ENCODE assay signal across 8 mouse cellular contexts in genomic region chr3:87982836-87983601, GRCm38 (mm10). TPM values are rescaled to one million over a fixed set of nuclear protein-coding genes. Genes with fewer than 3 reads are reported as not detected.
DNase-seq lines count a peak whose midpoint lies in the region; ATAC-seq and TF ChIP-seq lines count a peak whose summit lies in the region.

No protein-coding gene starts in this region.

- H3K36me3 ChIP-seq in heart, adult 2 months (ENCODE audit: control insufficient read depth, insufficient read depth, low read length), result no peaks in the 10 kb centered on the region
- no peaks in the 10 kb centered on the region for H3K36me3 ChIP-seq in kidney, adult 2 months (ENCODE audit: control insufficient read depth, insufficient read depth, low read length)
- no peaks in the 10 kb centered on the region for H3K36me3 ChIP-seq in lung, embryonic 15.5 days
- H3K36me3 ChIP-seq in stomach, embryonic 15.5 days, result no peaks in the 10 kb centered on the region

- peak; percentile 69 for DNase-seq in 416B (ENCODE audit: low read depth)
- peak; percentile 74 for DNase-seq in brain, embryonic 14.5 days (ENCODE audit: low read depth)
- DNase-seq in heart, adult 2 months, result peak; percentile 64 to 82
- DNase-seq in kidney, adult 2 months, result peak; percentile 86
- DNase-seq in left cerebral cortex, postnatal 36 days (ENCODE audit: low spot score in 2 of 2), result no peak
- DNase-seq in thymus, adult 18-20 months, result no peak

- H3K9ac ChIP-seq in heart, adult 2 months (ENCODE audit: low read depth, low read length), result peak overlapping the region; percentile 45
- H3K9ac ChIP-seq in lung, embryonic 15.5 days, result peak overlapping the region; percentile 38
- no peak overlapping the region for H3K9ac ChIP-seq in stomach, embryonic 15.5 days

- H3K27ac ChIP-seq in heart, adult 2 months, result peak overlapping the region; percentile 97
- peak overlapping the region; percentile 66 for H3K27ac ChIP-seq in kidney, adult 2 months (ENCODE audit: insufficient read depth, low read depth, low read length)
- H3K27ac ChIP-seq in lung, embryonic 15.5 days, result peak overlapping the region; percentile 98
- peak overlapping the region; percentile 95 for H3K27ac ChIP-seq in stomach, embryonic 15.5 days

- peaks cover 45% of the 10 kb centered on the region for H3K4me1 ChIP-seq in heart, adult 2 months (ENCODE audit: control insufficient read depth, insufficient read depth, low read length)
- 0 out of 2 replicates have a peak, but pooled peaks cover 12% of the 10 kb centered on the region for H3K4me1 ChIP-seq in kidney, adult 2 months (ENCODE audit: control insufficient read depth, insufficient read depth, low read length)
- H3K4me1 ChIP-seq in lung, embryonic 15.5 days, result peaks cover 74% of the 10 kb centered on the region
- peaks cover 61% of the 10 kb centered on the region for H3K4me1 ChIP-seq in stomach, embryonic 15.5 days

- H3K27me3 ChIP-seq in heart, adult 2 months (ENCODE audit: control insufficient read depth, insufficient read depth, low read length), result no peaks in the 10 kb centered on the region
- H3K27me3 ChIP-seq in kidney, adult 2 months (replicated peaks; ENCODE audit: control insufficient read depth, insufficient read depth, low read length), result no peaks in the 10 kb centered on the region
- no peaks in the 10 kb centered on the region for H3K27me3 ChIP-seq in lung, embryonic 15.5 days
- no peaks in the 10 kb centered on the region; the same call in 1 of the 2 replicates for H3K27me3 ChIP-seq in stomach, embryonic 15.5 days (replicated peaks)

- H3K4me2 ChIP-seq in lung, embryonic 15.5 days, result peak overlapping the region; percentile 52
- H3K4me2 ChIP-seq in stomach, embryonic 15.5 days, result peak overlapping the region; percentile 44

- TF ChIP-seq POLR2A in brain, embryonic 14.5 days (IDR thresholded peaks at IDR 0.05; ENCODE audit: borderline replicate concordance, extremely low read depth, insufficient read depth, insufficient read length, poor library complexity, severe bottlenecking), result no peak
- 0 out of 2 replicates have a peak, but pooled peaks have one; percentile 19 for TF ChIP-seq POLR2A in heart, adult 2 months (IDR thresholded peaks at IDR 0.05; ENCODE audit: insufficient read depth, low read depth, low read length)
- no peak for TF ChIP-seq POLR2A in kidney, adult 2 months (IDR thresholded peaks at IDR 0.05; ENCODE audit: low read depth, low read length)

- intact Hi-C loops in heart, adult 2 months (cut with DNase I), result loop anchor here (5.0 kb wide), 1 partner anchor 159 kb away; the partner anchor contains the start of gene Mef2d
- intact Hi-C loops in left cerebral cortex, postnatal 36 days (cut with DNase I), result no loop called here

- H3K9me3 ChIP-seq in lung, embryonic 15.5 days, result no peaks in the 10 kb centered on the region
- no peaks in the 10 kb centered on the region for H3K9me3 ChIP-seq in stomach, embryonic 15.5 days

- WGBS in heart, adult 2 months, result 15% methylated on average over 13 of the region's 13 CpGs
- WGBS in kidney, adult 2 months, result 21% methylated on average over 13 of the region's 13 CpGs
- under 1% methylated on average over 13 of the region's 13 CpGs for WGBS in lung, embryonic 15.5 days
- WGBS in stomach, embryonic 15.5 days, result 7% methylated on average over 13 of the region's 13 CpGs

- peak; percentile 83 for ATAC-seq in lung, embryonic 15.5 days (ENCODE audit: borderline replicate concordance, extremely low read depth, low FRiP score, low TSS enrichment)
- ATAC-seq in stomach, embryonic 15.5 days (ENCODE audit: insufficient read depth, low FRiP score, low read depth), result peak; percentile 68

- H3K4me3 ChIP-seq in heart, adult 2 months, result no peak overlapping the region; the same call in 1 of the 2 replicates
- H3K4me3 ChIP-seq in kidney, adult 2 months (ENCODE audit: insufficient read depth, low read depth, low read length), result no peak overlapping the region
- H3K4me3 ChIP-seq in lung, embryonic 15.5 days, result peak overlapping the region; percentile 12; the same call in 1 of the 2 replicates
- H3K4me3 ChIP-seq in stomach, embryonic 15.5 days (replicated peaks), result peak overlapping the region; percentile 8

- H3K79me2 ChIP-seq in heart, adult 2 months (replicated peaks; ENCODE audit: control insufficient read depth, insufficient read depth, low read length), result no peaks in the 10 kb centered on the region

- TF ChIP-seq CTCF in brain, embryonic 14.5 days (IDR thresholded peaks at IDR 0.05; ENCODE audit: borderline replicate concordance, extremely low read depth, insufficient read depth, insufficient read length), result no peak
- TF ChIP-seq CTCF in heart, adult 2 months (IDR thresholded peaks at IDR 0.05), result no peak
- no peak for TF ChIP-seq CTCF in kidney, adult 2 months (conservative IDR thresholded peaks at IDR 0.05; ENCODE audit: insufficient read depth, insufficient read length, low read depth, low read length)

- peak; percentile 71; the same call in 1 of the 2 replicates for TF ChIP-seq EP300 in heart, adult 2 months (IDR thresholded peaks at IDR 0.05; ENCODE audit: insufficient read depth, low read depth, low read length)

RNA-seq across cellular contexts. Expression of gene Nes, which starts 12.1 kb away (rescaled TPM):
- polyA plus RNA-seq in brain, embryonic 14.5 days (2012; rRNA removed), result 29.1 and 44.3 TPM in 2 replicates
- 10 to 100 TPM; 14.7 to 22.8 TPM for total RNA-seq in heart, adult 2 months (2021)
- 6.2 and 10.0 TPM in 2 replicates for polyA plus RNA-seq in heart, adult 2 months (2012; rRNA removed)
- polyA plus RNA-seq in kidney, adult 2 months (2012; rRNA removed), result 7.2 and 7.5 TPM in 2 replicates
- polyA plus RNA-seq in lung, embryonic 15.5 days (2015; fragmentation: Nextera tagmentation; extraction: Ambion mirVana), result 30.1 and 32.4 TPM in 2 replicates
- 18.6 and 19.1 TPM in 2 replicates for polyA plus RNA-seq in stomach, embryonic 15.5 days (2015; fragmentation: Nextera tagmentation; extraction: Ambion mirVana)
- total RNA-seq in left cerebral cortex, postnatal 36 days (2021), result 1 to 10 TPM; 4.6 to 6.2 TPM

RNA-seq across cellular contexts. Expression of gene Bcan, which starts 17.0 kb away (rescaled TPM):
- 56.8 and 62.0 TPM in 2 replicates for polyA plus RNA-seq in brain, embryonic 14.5 days (2012; rRNA removed)
- under 1 TPM in 1 of 2 experiments, not detected in 1; 0.09 TPM for total RNA-seq in heart, adult 2 months (2021)
- 0.32 and 0.55 TPM in 2 replicates for polyA plus RNA-seq in heart, adult 2 months (2012; rRNA removed)
- 0.34 and 0.48 TPM in 2 replicates for polyA plus RNA-seq in kidney, adult 2 months (2012; rRNA removed)
- polyA plus RNA-seq in lung, embryonic 15.5 days (2015; fragmentation: Nextera tagmentation; extraction: Ambion mirVana), result 0.07 and 0.18 TPM in 2 replicates
- polyA plus RNA-seq in stomach, embryonic 15.5 days (2015; fragmentation: Nextera tagmentation; extraction: Ambion mirVana), result 0.17 and 0.23 TPM in 2 replicates
- 100 to 1,000 TPM; 251 to 278 TPM for total RNA-seq in left cerebral cortex, postnatal 36 days (2021)

RNA-seq across cellular contexts. Expression of gene Crabp2, which starts 34.6 kb away (rescaled TPM):
- 20.0 and 33.4 TPM in 2 replicates for polyA plus RNA-seq in brain, embryonic 14.5 days (2012; rRNA removed)
- under 1 TPM in 1 of 2 experiments, not detected in 1; 0.25 TPM for total RNA-seq in heart, adult 2 months (2021)
- not detected in 2 replicates for polyA plus RNA-seq in heart, adult 2 months (2012; rRNA removed)
- 0.88 and 0.94 TPM in 2 replicates for polyA plus RNA-seq in kidney, adult 2 months (2012; rRNA removed)
- polyA plus RNA-seq in lung, embryonic 15.5 days (2015; fragmentation: Nextera tagmentation; extraction: Ambion mirVana), result 8.1 and 10.4 TPM in 2 replicates
- polyA plus RNA-seq in stomach, embryonic 15.5 days (2015; fragmentation: Nextera tagmentation; extraction: Ambion mirVana), result 17.2 and 20.0 TPM in 2 replicates
- total RNA-seq in left cerebral cortex, postnatal 36 days (2021), result 1 to 10 TPM; 3.4 to 6.0 TPM

RNA-seq across cellular contexts. Expression of gene Hapln2, which starts 44.4 kb away (rescaled TPM):
- 0.68 and 1.6 TPM in 2 replicates for polyA plus RNA-seq in brain, embryonic 14.5 days (2012; rRNA removed)
- not detected for total RNA-seq in heart, adult 2 months (2021)
- not detected in 2 replicates for polyA plus RNA-seq in heart, adult 2 months (2012; rRNA removed)
- not detected in 2 replicates for polyA plus RNA-seq in kidney, adult 2 months (2012; rRNA removed)
- 0.07 and 0.23 TPM in 2 replicates for polyA plus RNA-seq in lung, embryonic 15.5 days (2015; fragmentation: Nextera tagmentation; extraction: Ambion mirVana)
- polyA plus RNA-seq in stomach, embryonic 15.5 days (2015; fragmentation: Nextera tagmentation; extraction: Ambion mirVana), result 0.18 TPM in 1 of 2 replicates, not detected in the other
- total RNA-seq in left cerebral cortex, postnatal 36 days (2021), result 10 to 100 TPM; 14.5 to 15.4 TPM

RNA-seq across cellular contexts. Expression of gene Rrnad1, which starts 52.5 kb away (rescaled TPM):
- 41.0 and 55.9 TPM in 2 replicates for polyA plus RNA-seq in brain, embryonic 14.5 days (2012; rRNA removed)
- 1 to 10 TPM; 4.7 to 5.5 TPM for total RNA-seq in heart, adult 2 months (2021)
- 17.2 and 18.7 TPM in 2 replicates for polyA plus RNA-seq in heart, adult 2 months (2012; rRNA removed)
- 19.3 and 27.3 TPM in 2 replicates for polyA plus RNA-seq in kidney, adult 2 months (2012; rRNA removed)
- 18.3 and 18.5 TPM in 2 replicates for polyA plus RNA-seq in lung, embryonic 15.5 days (2015; fragmentation: Nextera tagmentation; extraction: Ambion mirVana)
- 16.2 and 17.6 TPM in 2 replicates for polyA plus RNA-seq in stomach, embryonic 15.5 days (2015; fragmentation: Nextera tagmentation; extraction: Ambion mirVana)
- 10 to 100 TPM; 16.4 to 23.9 TPM for total RNA-seq in left cerebral cortex, postnatal 36 days (2021)

Comparison
In these comparisons a context has a peak if more than half of its experiments do, and no peak if none do; other contexts are left out.
1. DNase-seq: peak in 416B (single experiment), brain, embryonic 14.5 days (single experiment), heart, adult 2 months (2 of 2) and kidney, adult 2 months (single experiment); none in left cerebral cortex, postnatal 36 days (0 of 2) and thymus, adult 18-20 months (0 of 2).
2. H3K4me3 ChIP-seq: peak in lung, embryonic 15.5 days (single experiment) and stomach, embryonic 15.5 days (single experiment); none in heart, adult 2 months (single experiment) and kidney, adult 2 months (single experiment).
3. RNA of gene Bcan, which starts 17.0 kb away (polyA plus RNA-seq): 56.8 to 62.0 TPM in brain, embryonic 14.5 days; 0.32 to 0.55 TPM in heart, adult 2 months, 0.34 to 0.48 TPM in kidney, adult 2 months, 0.17 to 0.23 TPM in stomach, embryonic 15.5 days and 0.07 to 0.18 TPM in lung, embryonic 15.5 days; every median in the first group is over 10 times any median in the second.
4. Peak in every context shown above with its lines, with median percentiles within 50 percentile points of each other: H3K27ac ChIP-seq.